Mouse (Mus musculus) cerebellum, adult 9-11 months (tissue): ENCODE data around the gene Cnnm1.
"Not testable (repeated sequence)": the region's sequence is repeated elsewhere in the genome, so short reads cannot be mapped to it uniquely, and the experiment has no call there.

Experiments used
- DNase-seq: peaks from one replicate; pipeline ENCODE4 v3.0.0; 2022

The Cnnm1 gene

GRCm38 (mm10) chr19:43465601-43466255 lies 25.5 kb downstream of the Cnnm1 start:
- DNase-seq: peak; percentile 94

GRCm38 (mm10) chr19:43467927-43468685 lies 27.9 kb downstream of the Cnnm1 start:
- peak; percentile 90 for DNase-seq

- DNase-seq: no peak
Measured at GRCm38 (mm10) chr19:43469333-43469732, 29.1 kb downstream of the Cnnm1 start.

GRCm38 (mm10) chr19:43472331-43472730 lies 32.1 kb downstream of the Cnnm1 start:
- no peak for DNase-seq

GRCm38 (mm10) chr19:43472781-43473180 lies 32.5 kb downstream of the Cnnm1 start:
- DNase-seq: peak; percentile 90

- DNase-seq: peak; percentile 69
Measured at GRCm38 (mm10) chr19:43475642-43476041, 35.4 kb downstream of the Cnnm1 start.

- no peak for DNase-seq
Measured at GRCm38 (mm10) chr19:43476063-43476462, 35.8 kb downstream of the Cnnm1 start.

- DNase-seq: no peak
Measured at GRCm38 (mm10) chr19:43477436-43477835, 37.2 kb downstream of the Cnnm1 start.

- DNase-seq: peak; percentile 84
Measured at GRCm38 (mm10) chr19:43478891-43479290, 38.7 kb downstream of the Cnnm1 start.

- no peak for DNase-seq
Measured at GRCm38 (mm10) chr19:43479431-43479830, 39.2 kb downstream of the Cnnm1 start.

- DNase-seq: no peak
Measured at GRCm38 (mm10) chr19:43480512-43480911, 40.3 kb downstream of the Cnnm1 start.

- peak; percentile 66 for DNase-seq
Measured at GRCm38 (mm10) chr19:43487429-43487828, 47.2 kb downstream of the Cnnm1 start.

- DNase-seq: not testable (repeated sequence)
Measured at GRCm38 (mm10) chr19:43493316-43493715, 53.1 kb downstream of the Cnnm1 start.

GRCm38 (mm10) chr19:43493878-43494277 lies 53.6 kb downstream of the Cnnm1 start:
- DNase-seq: no peak

- DNase-seq: no peak
Measured at GRCm38 (mm10) chr19:43494914-43495313, 54.7 kb downstream of the Cnnm1 start.

- DNase-seq: peak; percentile 58
Measured at GRCm38 (mm10) chr19:43495846-43496245, 55.6 kb downstream of the Cnnm1 start.

GRCm38 (mm10) chr19:43497440-43497839 lies 57.2 kb downstream of the Cnnm1 start:
- DNase-seq: no peak

GRCm38 (mm10) chr19:43498874-43499273 lies 58.6 kb downstream of the Cnnm1 start:
- DNase-seq: no peak

GRCm38 (mm10) chr19:43502630-43503029 lies 62.4 kb downstream of the Cnnm1 start:
- no peak for DNase-seq

GRCm38 (mm10) chr19:43503593-43503992 lies 63.4 kb downstream of the Cnnm1 start:
- not testable (repeated sequence) for DNase-seq

- no peak for DNase-seq
Measured at GRCm38 (mm10) chr19:43505441-43505840, 65.2 kb downstream of the Cnnm1 start.

GRCm38 (mm10) chr19:43510436-43511220 lies 70.4 kb downstream of the Cnnm1 start:
- DNase-seq: peak; percentile 4
